In the genomic region with DNA sequence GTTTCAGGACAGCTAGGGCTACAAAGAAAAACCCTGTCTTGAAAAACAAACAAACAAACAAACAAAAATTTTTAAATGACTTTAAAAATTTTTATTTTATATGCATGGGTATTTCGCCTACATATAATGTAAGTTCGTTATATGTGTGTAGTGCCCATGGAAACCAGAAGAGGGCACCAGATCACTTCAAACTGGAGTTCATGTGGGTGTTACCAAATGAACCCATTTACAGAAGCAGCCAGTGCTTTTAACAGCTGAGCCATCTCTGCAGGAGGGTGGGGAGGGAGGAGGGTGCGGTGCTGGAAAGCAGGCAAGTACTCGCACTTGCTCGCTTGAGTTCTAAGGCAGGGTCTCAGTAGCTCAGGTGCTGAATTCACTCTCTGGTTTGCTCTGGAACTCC, we compare ENCODE assay signal across 9 mouse cellular contexts. TPM values are rescaled to one million over a fixed set of nuclear protein-coding genes. Genes with fewer than 3 reads are reported as not detected.
DNase-seq lines count a peak whose midpoint lies in the region; ATAC-seq and TF ChIP-seq lines count a peak whose summit lies in the region.
"Had no signal": no experiment of that assay in that cellular context is flagged by ENCODE, and none has a peak within 500 bp of the region (broad histone marks: within the 10 kb centered on the region; RNA-seq: fewer than 3 reads in every experiment).

No protein-coding gene starts in this region.

- no peak overlapping the region for H3K4me3 ChIP-seq in intestine, postnatal 0 days (ENCODE audit: low read depth, low read length)
- no peak overlapping the region for H3K4me3 ChIP-seq in intestine, embryonic 16.5 days (ENCODE audit: low read length)
- no peak overlapping the region for H3K4me3 ChIP-seq in ES-Bruce4 (ENCODE audit: low read depth, low read length)
- no peak overlapping the region for H3K4me3 ChIP-seq in forebrain, embryonic 11.5 days (ENCODE audit: low read depth, low read length)
- H3K4me3 ChIP-seq in midbrain, embryonic 15.5 days, result no peak overlapping the region
- H3K4me3 ChIP-seq: limb, embryonic 12.5 days had no signal

- H3K27me3 ChIP-seq in intestine, postnatal 0 days (replicated peaks; ENCODE audit: control insufficient read depth, insufficient read depth, low read length), result no peaks in the 10 kb centered on the region
- no peaks in the 10 kb centered on the region for H3K27me3 ChIP-seq in intestine, embryonic 16.5 days (replicated peaks; ENCODE audit: control insufficient read depth, insufficient read depth, low read length)
- H3K27me3 ChIP-seq in ES-Bruce4 (ENCODE audit: control insufficient read depth, insufficient read depth, low read length, poor library complexity, severe bottlenecking), result no peaks in the 10 kb centered on the region
- H3K27me3 ChIP-seq in forebrain, embryonic 11.5 days (ENCODE audit: control insufficient read depth, insufficient read depth, low read length), result no peaks in the 10 kb centered on the region
- no peaks in the 10 kb centered on the region for H3K27me3 ChIP-seq in midbrain, embryonic 15.5 days (replicated peaks)
- H3K27me3 ChIP-seq: limb, embryonic 12.5 days had no signal

- no peak for ATAC-seq in intestine, postnatal 0 days
- no peak for ATAC-seq in intestine, embryonic 16.5 days
- ATAC-seq in erythroblast, adult 5-6 weeks (replicated peaks; ENCODE audit: low FRiP score, poor library complexity, severe bottlenecking), result peak; percentile 64
- peak; percentile 94 for ATAC-seq in megakaryocyte progenitor cell, adult 5-6 weeks (replicated peaks; ENCODE audit: poor library complexity)
- ATAC-seq in forebrain, embryonic 11.5 days (replicated peaks; ENCODE audit: low FRiP score), result no peak
- ATAC-seq in midbrain, embryonic 15.5 days (replicated peaks), result no peak

- peak; percentile 73 for TF ChIP-seq CTCF in intestine, postnatal 0 days (IDR thresholded peaks at IDR 0.05; ENCODE audit: low read depth)
- TF ChIP-seq CTCF in ES-Bruce4 (IDR thresholded peaks at IDR 0.05; ENCODE audit: low read depth, low read length), result peak; percentile 22

- WGBS in intestine, postnatal 0 days, result 73% methylated on average over 5 of the region's 5 CpGs
- WGBS in intestine, embryonic 16.5 days, result 79% methylated on average over 5 of the region's 5 CpGs
- 64% methylated on average over 5 of the region's 5 CpGs for whole genome bisulfite sequencing in forebrain, embryonic 11.5 days
- WGBS in midbrain, embryonic 15.5 days, result 63% methylated on average over 5 of the region's 5 CpGs

- no peaks in the 10 kb centered on the region for H3K9me3 ChIP-seq in intestine, postnatal 0 days (ENCODE audit: control insufficient read depth)
- no peaks in the 10 kb centered on the region for H3K9me3 ChIP-seq in intestine, embryonic 16.5 days (ENCODE audit: control insufficient read depth, low read length)
- no peaks in the 10 kb centered on the region for H3K9me3 ChIP-seq in ES-Bruce4 (replicated peaks; ENCODE audit: control insufficient read depth, insufficient read depth, low read length, poor library complexity, severe bottlenecking)
- H3K9me3 ChIP-seq in forebrain, embryonic 11.5 days (ENCODE audit: control insufficient read depth, low read length), result no peaks in the 10 kb centered on the region
- H3K9me3 ChIP-seq in midbrain, embryonic 15.5 days, result no peaks in the 10 kb centered on the region
- H3K9me3 ChIP-seq: limb, embryonic 12.5 days had no signal

- H3K36me3 ChIP-seq in intestine, postnatal 0 days (ENCODE audit: control insufficient read depth, insufficient read depth), result peaks cover 34% of the 10 kb centered on the region
- peaks cover 6% of the 10 kb centered on the region for H3K36me3 ChIP-seq in intestine, embryonic 16.5 days (ENCODE audit: control insufficient read depth, insufficient read depth, low read length)
- H3K36me3 ChIP-seq in ES-Bruce4 (ENCODE audit: control insufficient read depth, insufficient read depth, low read length, poor library complexity, severe bottlenecking), result no peaks in the 10 kb centered on the region; the same call in 1 of the 2 replicates
- H3K36me3 ChIP-seq in forebrain, embryonic 11.5 days (ENCODE audit: control insufficient read depth, insufficient read depth, low read length), result no peaks in the 10 kb centered on the region; the same call in 1 of the 2 replicates
- peaks cover 31% of the 10 kb centered on the region for H3K36me3 ChIP-seq in midbrain, embryonic 15.5 days (replicated peaks)

- H3K4me1 ChIP-seq in intestine, postnatal 0 days (replicated peaks; ENCODE audit: control insufficient read depth, insufficient read depth, low read length), result no peaks in the 10 kb centered on the region
- no peaks in the 10 kb centered on the region for H3K4me1 ChIP-seq in intestine, embryonic 16.5 days (ENCODE audit: control insufficient read depth, insufficient read depth, low read length)
- peaks cover 2% of the 10 kb centered on the region for H3K4me1 ChIP-seq in ES-Bruce4 (ENCODE audit: control insufficient read depth, insufficient read depth, low read length)
- no peaks in the 10 kb centered on the region for H3K4me1 ChIP-seq in forebrain, embryonic 11.5 days (replicated peaks; ENCODE audit: control insufficient read depth, insufficient read depth, low read length)
- H3K4me1 ChIP-seq in midbrain, embryonic 15.5 days, result no peaks in the 10 kb centered on the region
- H3K4me1 ChIP-seq: limb, embryonic 12.5 days had no signal

- peak; percentile 63; the same call in 1 of the 2 replicates for TF ChIP-seq EP300 in ES-Bruce4 (IDR thresholded peaks at IDR 0.05; ENCODE audit: insufficient read depth, low read depth, low read length)

- no peak overlapping the region for H3K27ac ChIP-seq in intestine, postnatal 0 days (ENCODE audit: low read depth, low read length)
- H3K27ac ChIP-seq in intestine, embryonic 16.5 days (ENCODE audit: low read length), result no peak overlapping the region
- H3K27ac ChIP-seq in ES-Bruce4 (ENCODE audit: insufficient read depth, low read length), result peak overlapping the region; percentile 29
- no peak overlapping the region for H3K27ac ChIP-seq in forebrain, embryonic 11.5 days (ENCODE audit: low read depth, low read length)
- H3K27ac ChIP-seq in midbrain, embryonic 15.5 days, result no peak overlapping the region
- H3K27ac ChIP-seq: limb, embryonic 12.5 days had no signal

- TF ChIP-seq POLR2A in ES-Bruce4 (IDR thresholded peaks at IDR 0.05; ENCODE audit: insufficient read depth, low read length), result no peak

- no peak overlapping the region for H3K9ac ChIP-seq in intestine, postnatal 0 days (ENCODE audit: low read depth, low read length)
- no peak overlapping the region for H3K9ac ChIP-seq in intestine, embryonic 16.5 days (ENCODE audit: low read depth, low read length)
- H3K9ac ChIP-seq in ES-Bruce4 (ENCODE audit: low read depth, poor library complexity, severe bottlenecking), result no peak overlapping the region
- no peak overlapping the region for H3K9ac ChIP-seq in forebrain, embryonic 11.5 days (ENCODE audit: low read length)
- H3K9ac ChIP-seq in midbrain, embryonic 15.5 days, result no peak overlapping the region
- H3K9ac ChIP-seq: limb, embryonic 12.5 days had no signal

- DNase-seq in A20 (ENCODE audit: low read depth, low spot score), result peak; percentile 79
- no peak for DNase-seq in forebrain, embryonic 11.5 days (ENCODE audit: low spot score)

- no peak overlapping the region for H3K4me2 ChIP-seq in intestine, postnatal 0 days (replicated peaks; ENCODE audit: low read depth)
- H3K4me2 ChIP-seq in intestine, embryonic 16.5 days (ENCODE audit: low read depth, low read length), result no peak overlapping the region
- H3K4me2 ChIP-seq in forebrain, embryonic 11.5 days (ENCODE audit: low read depth, low read length, severe bottlenecking), result no peak overlapping the region
- no peak overlapping the region for H3K4me2 ChIP-seq in midbrain, embryonic 15.5 days
- H3K4me2 ChIP-seq: limb, embryonic 12.5 days had no signal

RNA-seq across cellular contexts. Expression of a gene that starts 21.9 kb away (rescaled TPM):
- polyA plus RNA-seq in intestine, postnatal 0 days (2015; fragmentation: Nextera tagmentation; extraction: Ambion mirVana), result 90.6 and 103 TPM in 2 replicates
- 141 and 162 TPM in 2 replicates for polyA plus RNA-seq in intestine, embryonic 16.5 days (2015; fragmentation: Nextera tagmentation; extraction: Ambion mirVana)
- 114 and 117 TPM in 2 replicates for polyA plus RNA-seq in ES-Bruce4 (2011; ENCODE audit: insufficient read depth, insufficient read length, low read depth, missing spikeins)
- total RNA-seq in erythroblast, adult 5-6 weeks (2015; ENCODE audit: low replicate concordance), result 305 and 430 TPM in 2 replicates
- 287 and 320 TPM in 2 replicates for total RNA-seq in erythroblast, adult 5-6 weeks (2017; ENCODE audit: low replicate concordance)
- total RNA-seq in megakaryocyte progenitor cell, adult 5-6 weeks (2015), result 2,719 and 2,750 TPM in 2 replicates
- total RNA-seq in megakaryocyte progenitor cell, adult 5-6 weeks (2017), result 2,545 and 2,724 TPM in 2 replicates
- 134 and 151 TPM in 2 replicates for polyA plus RNA-seq in forebrain, embryonic 11.5 days (2014; fragmentation: Nextera tagmentation; extraction: Ambion mirVana)
- polyA plus RNA-seq in midbrain, embryonic 15.5 days (2015; fragmentation: Nextera tagmentation; extraction: Ambion mirVana), result 82.5 and 85.8 TPM in 2 replicates

RNA-seq across cellular contexts. Expression of a gene that starts 22.0 kb away (rescaled TPM):
- 4.3 and 4.4 TPM in 2 replicates for polyA plus RNA-seq in intestine, postnatal 0 days (2015; fragmentation: Nextera tagmentation; extraction: Ambion mirVana)
- 6.8 and 7.8 TPM in 2 replicates for polyA plus RNA-seq in intestine, embryonic 16.5 days (2015; fragmentation: Nextera tagmentation; extraction: Ambion mirVana)
- 14.7 and 17.0 TPM in 2 replicates for polyA plus RNA-seq in ES-Bruce4 (2011; ENCODE audit: insufficient read depth, insufficient read length, low read depth, missing spikeins)
- total RNA-seq in erythroblast, adult 5-6 weeks (2015; ENCODE audit: low replicate concordance), result 3.1 and 6.5 TPM in 2 replicates
- 1.7 and 3.5 TPM in 2 replicates for total RNA-seq in erythroblast, adult 5-6 weeks (2017; ENCODE audit: low replicate concordance)
- total RNA-seq in megakaryocyte progenitor cell, adult 5-6 weeks (2015), result 2.9 and 3.0 TPM in 2 replicates
- 3.5 and 3.7 TPM in 2 replicates for total RNA-seq in megakaryocyte progenitor cell, adult 5-6 weeks (2017)
- 10.7 and 13.0 TPM in 2 replicates for polyA plus RNA-seq in forebrain, embryonic 11.5 days (2014; fragmentation: Nextera tagmentation; extraction: Ambion mirVana)
- 22.8 and 24.2 TPM in 2 replicates for polyA plus RNA-seq in midbrain, embryonic 15.5 days (2015; fragmentation: Nextera tagmentation; extraction: Ambion mirVana)

RNA-seq across cellular contexts. Expression of a gene that starts 42.5 kb away (rescaled TPM):
- polyA plus RNA-seq in intestine, postnatal 0 days (2015; fragmentation: Nextera tagmentation; extraction: Ambion mirVana), result 48.7 and 50.2 TPM in 2 replicates
- 21.5 and 26.6 TPM in 2 replicates for polyA plus RNA-seq in intestine, embryonic 16.5 days (2015; fragmentation: Nextera tagmentation; extraction: Ambion mirVana)
- polyA plus RNA-seq in ES-Bruce4 (2011; ENCODE audit: insufficient read depth, insufficient read length, low read depth, missing spikeins), result 7.9 and 9.0 TPM in 2 replicates
- total RNA-seq in erythroblast, adult 5-6 weeks (2015; ENCODE audit: low replicate concordance), result 1.2 and 2.3 TPM in 2 replicates
- 0.34 and 0.98 TPM in 2 replicates for total RNA-seq in erythroblast, adult 5-6 weeks (2017; ENCODE audit: low replicate concordance)
- total RNA-seq in megakaryocyte progenitor cell, adult 5-6 weeks (2015), result 2.6 and 2.9 TPM in 2 replicates
- 2.2 and 3.5 TPM in 2 replicates for total RNA-seq in megakaryocyte progenitor cell, adult 5-6 weeks (2017)
- 11.8 and 13.4 TPM in 2 replicates for polyA plus RNA-seq in forebrain, embryonic 11.5 days (2014; fragmentation: Nextera tagmentation; extraction: Ambion mirVana)
- 22.4 and 24.5 TPM in 2 replicates for polyA plus RNA-seq in midbrain, embryonic 15.5 days (2015; fragmentation: Nextera tagmentation; extraction: Ambion mirVana)

Comparison
In these comparisons a context has a peak if more than half of its experiments do, and no peak if none do; other contexts are left out.
1. ATAC-seq: peak in erythroblast, adult 5-6 weeks (single experiment) and megakaryocyte progenitor cell, adult 5-6 weeks (single experiment); none in intestine, postnatal 0 days (single experiment), intestine, embryonic 16.5 days (single experiment), forebrain, embryonic 11.5 days (single experiment) and midbrain, embryonic 15.5 days (single experiment).